Mouse (Mus musculus): ENCODE measurements around the gene Gab2.

DNA sequence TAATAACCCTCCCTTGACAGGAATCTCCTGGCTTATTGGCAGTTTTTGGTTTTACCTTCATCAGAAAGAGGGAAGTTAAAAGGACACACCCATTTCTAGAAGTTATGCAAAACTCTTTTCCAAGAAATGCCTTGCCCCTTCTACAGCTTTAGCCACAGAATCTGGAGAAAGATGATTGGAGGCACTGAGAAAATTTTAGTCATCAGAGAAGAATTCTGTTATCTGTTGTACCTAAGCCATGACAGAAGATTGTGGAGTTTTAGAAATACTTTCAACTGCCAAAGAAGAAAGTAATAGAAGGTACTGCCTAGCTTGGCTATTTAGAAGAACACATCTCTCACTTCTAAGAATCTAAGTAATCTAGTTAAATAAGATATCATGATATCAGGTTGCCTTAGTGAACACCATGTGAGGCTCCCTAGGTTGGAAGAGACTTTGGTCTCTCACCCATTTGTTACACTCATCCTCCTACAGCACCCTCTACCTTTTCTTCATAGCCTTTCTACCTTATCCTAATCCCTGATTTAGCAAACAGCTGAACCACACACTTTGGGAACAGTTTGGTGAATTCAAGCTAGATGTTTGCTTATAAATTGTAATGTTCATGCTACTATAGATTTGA lies 128.8 kb downstream of the Gab2 start:
- TF ChIP-seq ZC3H11A (IDR thresholded peaks at IDR 0.05; ENCODE audit: borderline replicate concordance, low read depth, low read length) (no peak), ZNF384 (IDR thresholded peaks at IDR 0.05; ENCODE audit: low read depth, low read length) (no peak)

Measured in ES-E14 (cell line).